Mouse (Mus musculus) left cerebral cortex, adult 11 months (tissue): ENCODE data around the gene Banp.
A peak's percentile ranks its signal among the peaks of the same experiment; 100 is the strongest.

ENCODE experiments used
- DNase-seq: peaks from one replicate; pipeline ENCODE4 v3.0.0; 2022; ENCODE audit warnings: low spot score

Banp gene

DNA sequence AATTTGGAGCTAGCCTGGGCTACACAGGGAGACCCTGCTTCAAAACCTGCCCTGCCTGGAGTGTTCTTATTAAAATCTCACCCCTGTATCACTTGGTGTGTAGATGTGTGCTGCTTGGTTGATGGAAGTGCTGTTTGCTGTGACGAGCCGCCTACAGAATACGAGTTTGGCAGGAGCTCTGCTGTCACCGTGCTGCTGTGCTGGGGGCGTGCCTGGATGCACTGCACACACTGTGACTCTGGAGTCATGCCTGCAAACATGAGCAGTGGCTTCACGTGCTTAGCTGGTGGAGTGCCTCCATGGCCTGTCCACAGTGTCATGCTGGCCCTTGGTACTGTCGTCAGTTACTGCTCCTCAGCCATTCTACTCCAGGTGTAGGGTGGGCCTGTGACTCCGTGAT lies 109.4 kb downstream of the Banp start:
- DNase-seq: peak; percentile 54

DNA sequence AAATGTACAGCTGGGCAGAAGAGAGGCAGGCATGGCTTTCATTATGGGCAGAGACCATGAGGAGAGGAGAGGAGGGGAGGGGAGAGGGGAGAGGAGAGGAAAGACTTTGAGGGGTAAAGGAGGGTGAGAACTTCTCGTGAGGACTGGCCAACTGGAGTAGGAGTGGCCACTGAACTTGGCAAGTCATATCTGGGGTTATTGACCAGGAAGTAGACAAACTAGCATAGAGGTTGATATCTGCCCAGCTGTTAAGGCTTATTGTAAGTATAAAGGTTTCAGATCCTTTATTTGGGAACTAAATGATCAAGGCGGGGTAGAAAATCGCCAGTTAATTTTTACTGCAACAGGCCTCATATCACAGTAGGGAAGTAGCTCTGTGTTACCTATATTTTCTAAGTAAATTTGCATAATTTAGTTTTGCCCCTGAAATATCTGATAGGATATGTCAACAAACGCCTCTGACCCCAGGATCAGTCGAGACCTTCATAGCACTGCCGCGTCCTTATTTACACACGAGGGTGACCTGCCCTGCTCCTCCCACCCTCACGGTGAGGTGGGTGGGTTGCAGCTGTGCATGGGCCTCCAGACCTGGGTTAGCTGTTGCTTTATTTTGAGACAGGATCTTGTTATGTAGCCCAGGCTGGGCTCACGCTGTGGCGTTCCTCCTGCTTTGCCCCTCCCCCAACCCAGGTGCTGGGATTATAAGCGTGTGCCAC lies 113.1 kb downstream of the Banp start:
- no peak for DNase-seq

DNA sequence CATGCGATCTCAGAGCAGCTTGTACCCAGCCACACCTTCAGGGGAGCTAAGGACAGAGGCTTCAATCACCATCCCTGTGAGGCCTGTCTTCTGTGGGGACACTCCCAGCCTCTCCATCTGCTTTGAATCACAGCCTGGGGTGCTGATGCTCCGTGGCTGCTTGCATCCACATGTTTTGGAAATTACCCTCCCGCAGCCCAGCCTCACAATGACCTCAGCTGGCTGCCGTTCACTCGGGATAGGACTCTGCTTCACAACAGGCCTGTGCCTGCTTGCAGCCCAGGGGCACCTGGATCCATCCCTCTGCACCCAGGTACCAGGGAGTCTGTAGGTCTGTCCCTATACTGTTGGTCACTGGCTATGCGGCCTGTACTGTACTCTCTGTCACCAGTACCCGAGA lies 114.8 kb downstream of the Banp start:
- no peak for DNase-seq

DNA sequence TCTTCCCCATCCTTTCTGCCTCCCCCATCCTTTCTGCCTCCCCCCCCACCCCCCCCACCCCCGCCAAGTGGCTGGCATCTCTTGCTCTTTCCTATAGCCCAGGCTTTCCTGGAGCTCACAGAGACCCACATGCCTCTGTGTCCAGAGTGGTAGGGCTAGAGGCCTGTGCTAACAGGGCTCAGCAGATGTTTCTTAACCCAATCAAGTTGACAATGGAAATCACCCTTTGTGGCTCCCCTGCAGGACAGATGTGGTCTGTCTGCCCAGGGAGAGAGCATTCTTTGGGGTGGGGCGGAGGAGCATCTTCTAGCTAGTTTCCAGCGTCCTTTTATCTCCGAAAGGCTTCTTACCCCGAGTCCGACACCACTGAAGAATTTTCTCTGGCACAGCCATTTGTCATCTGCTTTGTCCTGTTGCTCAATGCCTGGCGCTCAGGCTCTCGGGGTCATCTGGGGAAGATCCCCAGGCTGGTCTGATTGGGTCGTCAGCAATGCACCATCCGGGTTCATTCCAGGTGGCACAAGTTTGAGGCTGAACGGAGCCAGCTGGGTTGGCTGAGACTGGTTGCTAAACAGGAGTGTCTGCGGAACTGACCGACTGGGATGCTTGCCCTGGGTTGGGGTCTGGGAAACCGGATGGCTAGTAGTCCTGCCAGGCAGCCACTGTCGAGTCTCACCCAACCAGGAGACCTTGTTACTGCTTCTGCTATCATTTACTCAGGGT lies 118.4 kb downstream of the Banp start:
- no peak for DNase-seq

DNA sequence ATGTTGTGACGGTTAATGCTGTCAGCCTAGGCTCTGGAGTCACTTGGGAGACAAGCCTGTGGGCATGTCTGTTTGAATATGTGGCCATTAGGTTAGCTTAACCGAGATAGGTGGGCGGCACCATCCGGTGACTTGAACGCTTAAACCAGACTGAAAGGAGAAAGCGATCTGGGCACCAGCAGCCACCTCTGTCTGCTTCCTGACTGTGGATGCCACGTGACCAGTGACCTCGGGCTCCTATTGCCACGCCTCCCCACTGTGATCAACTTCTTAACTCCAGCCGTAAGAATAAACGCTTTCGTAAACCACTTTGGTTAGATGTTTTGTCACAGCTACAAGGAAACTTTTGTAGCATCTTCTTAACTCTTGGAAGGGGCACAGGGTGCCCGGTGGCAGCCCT lies 119.1 kb downstream of the Banp start:
- no peak for DNase-seq

DNA sequence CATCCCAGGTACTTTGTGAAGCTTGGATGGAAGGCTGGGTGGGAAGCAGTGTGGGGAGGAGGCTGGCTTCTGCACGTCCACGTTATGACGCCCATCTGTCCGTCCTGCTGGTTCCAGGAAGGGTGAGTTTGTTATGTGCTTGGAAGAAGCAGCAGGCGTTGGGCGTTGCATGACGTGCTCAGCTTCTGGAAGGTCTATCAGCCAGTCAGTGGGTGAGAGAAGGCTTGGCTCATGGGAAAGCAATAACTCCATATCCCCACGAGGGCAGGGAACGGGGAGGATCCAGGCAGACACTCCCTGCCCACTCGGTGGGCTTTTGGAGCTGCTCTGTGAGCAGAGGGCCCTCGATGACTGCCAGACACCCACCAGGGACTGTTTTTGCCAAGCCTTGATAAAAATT lies 119.7 kb downstream of the Banp start:
- no peak for DNase-seq

DNA sequence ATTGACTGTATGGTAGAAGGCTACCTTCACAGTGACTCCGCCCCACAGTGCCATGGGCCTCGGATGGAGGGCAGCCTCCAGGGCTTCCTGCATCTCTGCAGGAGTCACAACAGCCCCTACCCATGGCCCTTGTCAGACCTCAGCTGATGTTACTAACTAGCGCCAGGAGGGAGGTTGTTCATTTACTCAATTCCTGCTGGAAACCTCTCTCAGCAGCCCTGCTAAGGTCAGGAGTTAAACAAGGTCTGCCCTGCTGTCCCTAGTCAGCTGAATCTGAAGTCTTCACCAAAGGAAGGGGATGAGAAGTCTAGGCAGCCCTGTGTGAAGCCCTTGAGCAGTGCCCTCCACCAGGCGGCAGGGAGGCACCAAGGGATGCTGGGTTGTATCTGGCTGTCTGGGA lies 121.6 kb downstream of the Banp start:
- no peak for DNase-seq

DNA sequence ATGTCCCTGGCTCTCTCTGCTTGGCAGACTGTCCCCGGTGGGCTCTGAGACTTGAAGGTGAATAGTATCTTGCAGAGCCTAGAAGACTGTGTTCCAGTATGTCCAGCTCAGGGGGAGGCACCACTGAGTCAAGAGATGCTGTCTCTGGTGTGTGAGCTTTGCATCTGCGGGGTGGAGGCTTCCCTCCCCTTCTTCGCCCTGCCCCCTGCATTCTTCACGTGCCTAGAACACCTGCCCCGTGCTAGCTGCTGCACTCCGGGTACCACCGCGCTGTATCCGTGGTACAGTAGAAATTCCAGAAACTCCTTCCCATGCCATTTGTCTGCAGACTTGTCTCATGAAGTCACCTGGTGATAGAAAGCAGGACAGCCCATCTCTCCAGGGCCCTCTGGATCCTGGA lies 124.4 kb downstream of the Banp start:
- no peak for DNase-seq

DNA sequence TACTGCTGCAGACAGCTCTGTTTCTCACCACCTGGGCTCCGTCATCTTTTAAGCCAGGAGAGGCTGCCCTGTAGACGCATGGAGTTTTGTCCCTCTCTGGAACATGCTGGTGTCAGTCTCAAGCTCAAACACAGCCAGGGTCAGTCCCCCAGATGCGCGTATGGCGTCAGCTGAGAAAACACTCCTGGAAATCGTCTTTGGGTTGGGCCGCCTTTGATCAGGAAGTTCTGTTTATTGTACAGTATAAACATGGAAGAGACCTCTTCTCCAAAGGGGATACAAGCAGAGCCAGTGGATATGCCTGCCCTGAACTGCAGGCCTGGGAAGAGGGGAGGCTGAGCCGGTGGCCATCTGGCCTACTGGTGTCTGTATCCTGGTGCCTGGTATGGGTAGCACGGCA lies 124.9 kb downstream of the Banp start:
- no peak for DNase-seq

DNA sequence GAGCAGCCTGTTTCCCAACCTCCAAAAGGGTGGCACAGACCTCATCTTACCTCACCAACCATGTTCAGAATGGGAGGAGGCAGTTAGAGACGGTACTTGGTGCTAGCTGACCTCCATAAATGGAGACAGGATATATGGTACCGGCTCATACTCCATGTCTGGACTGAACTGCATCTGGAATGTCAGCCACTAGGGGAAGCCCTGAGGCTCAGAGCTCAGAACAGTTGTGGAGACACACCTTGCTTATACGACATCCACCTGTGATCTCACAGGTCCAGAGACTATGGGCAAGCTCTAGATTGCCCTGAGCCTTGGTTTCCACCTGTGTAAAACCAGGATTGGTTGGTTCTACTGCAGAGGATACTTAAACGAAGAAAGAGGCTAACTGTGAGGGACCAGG lies 125.4 kb downstream of the Banp start:
- DNase-seq: no peak

DNA sequence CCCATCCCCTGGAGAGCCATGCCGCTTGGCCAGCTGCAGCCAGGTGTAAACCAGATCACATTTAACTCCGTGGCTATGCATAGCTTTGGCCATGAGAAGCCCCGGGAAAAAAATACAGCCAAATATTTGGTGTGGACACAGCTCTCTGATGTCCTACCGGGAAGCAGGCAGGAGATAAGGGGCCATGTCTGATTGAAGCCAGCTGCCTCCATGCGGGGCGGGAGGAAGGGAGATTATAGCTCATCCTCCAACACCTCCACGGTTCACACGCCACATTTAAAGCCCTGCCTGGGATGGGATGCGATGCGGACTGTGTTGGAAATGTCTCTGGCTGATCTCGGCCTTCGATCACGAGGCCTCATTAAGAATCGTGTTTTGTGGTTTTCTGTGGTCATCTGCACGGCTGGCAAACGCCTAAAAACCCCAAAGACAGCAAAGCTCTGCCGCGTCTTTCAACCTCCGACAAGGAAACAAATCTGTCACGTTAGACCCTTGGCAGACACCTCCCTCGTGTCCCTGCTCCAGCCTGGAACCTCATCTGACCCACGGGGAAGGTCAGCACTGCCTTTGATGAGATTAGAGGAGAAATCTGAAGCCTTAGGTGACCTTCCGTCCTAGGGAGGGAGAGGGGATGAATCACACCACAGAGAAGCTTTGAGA lies 126.8 kb downstream of the Banp start:
- no peak for DNase-seq

DNA sequence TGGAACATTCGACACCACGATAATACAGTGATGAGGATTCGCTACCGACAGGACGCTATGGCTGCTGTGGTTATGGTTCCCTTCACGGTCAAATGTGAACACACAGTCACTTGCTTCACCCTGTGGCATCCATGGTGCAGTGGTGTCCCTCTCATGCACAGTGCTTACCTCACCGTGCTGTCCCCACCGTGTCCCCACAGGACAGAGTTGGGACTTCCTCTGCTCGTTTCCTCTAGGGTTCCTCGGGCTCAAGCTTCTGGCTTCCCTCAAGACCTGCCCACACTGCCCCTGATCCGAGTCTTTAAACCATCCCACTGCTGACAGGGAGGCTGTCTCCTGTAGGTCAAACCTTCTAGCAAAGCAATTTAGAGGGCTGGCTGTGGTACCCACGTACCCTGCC lies 128.8 kb downstream of the Banp start:
- no peak for DNase-seq
